Comparison of ENCODE assay signal across 8 mouse cellular contexts in genomic region chr19:29501507-29501906, GRCm38 (mm10). TPM values are rescaled to one million over a fixed set of nuclear protein-coding genes. Genes with fewer than 3 reads are reported as not detected.
A peak's percentile ranks its signal among the peaks of the same experiment; 100 is the strongest.
DNase-seq lines count a peak whose midpoint lies in the region; ATAC-seq and TF ChIP-seq lines count a peak whose summit lies in the region.

No protein-coding gene starts in this region.

- 13% methylated on average over 6 of the region's 6 CpGs for WGBS in forebrain, embryonic 10.5 days
- 9% methylated on average over 6 of the region's 6 CpGs for WGBS in heart, postnatal 0 days
- WGBS in liver, embryonic 16.5 days (ENCODE audit: insufficient replicate concordance): 8% methylated on average over 6 of the region's 6 CpGs
- 14% methylated on average over 6 of the region's 6 CpGs for WGBS in neural tube, embryonic 12.5 days
- 11% methylated on average over 6 of the region's 6 CpGs for WGBS in stomach, postnatal 0 days

- peak overlapping the region; percentile 56 for H3K4me2 ChIP-seq in heart, postnatal 0 days (ENCODE audit: low read depth, low read length)
- H3K4me2 ChIP-seq in liver, embryonic 16.5 days (ENCODE audit: low read depth, low read length): peak overlapping the region; percentile 60
- H3K4me2 ChIP-seq in neural tube, embryonic 12.5 days (replicated peaks): peak overlapping the region; percentile 38
- H3K4me2 ChIP-seq in stomach, postnatal 0 days (replicated peaks; ENCODE audit: low read depth): peak overlapping the region; percentile 50

- H3K4me3 ChIP-seq in brown adipose tissue, adult 24 weeks (ENCODE audit: insufficient read depth, low read depth, low read length): peak overlapping the region; percentile 36
- H3K4me3 ChIP-seq in forebrain, embryonic 10.5 days: peak overlapping the region; percentile 30; the same call in 1 of the 2 replicates
- H3K4me3 ChIP-seq in heart, postnatal 0 days (ENCODE audit: low read depth, low read length): peak overlapping the region; percentile 40
- H3K4me3 ChIP-seq in liver, embryonic 16.5 days (ENCODE audit: low read depth, low read length): peak overlapping the region; percentile 49
- H3K4me3 ChIP-seq in neural tube, embryonic 12.5 days: no peak overlapping the region
- H3K4me3 ChIP-seq in stomach, postnatal 0 days (ENCODE audit: low read depth, low read length): peak overlapping the region; percentile 33

- H3K36me3 ChIP-seq in forebrain, embryonic 10.5 days (replicated peaks): no peaks in the 10 kb centered on the region
- no peaks in the 10 kb centered on the region for H3K36me3 ChIP-seq in heart, postnatal 0 days (replicated peaks; ENCODE audit: control insufficient read depth, insufficient read depth, low read length)
- no peaks in the 10 kb centered on the region for H3K36me3 ChIP-seq in liver, embryonic 16.5 days (ENCODE audit: control insufficient read depth, insufficient read depth)
- no peaks in the 10 kb centered on the region for H3K36me3 ChIP-seq in neural tube, embryonic 12.5 days
- H3K36me3 ChIP-seq in stomach, postnatal 0 days (ENCODE audit: control insufficient read depth, insufficient read depth, low read length): no peaks in the 10 kb centered on the region

- H3K27ac ChIP-seq in brown adipose tissue, adult 24 weeks (replicated peaks; ENCODE audit: low read depth, low read length): peak overlapping the region; percentile 80
- H3K27ac ChIP-seq in forebrain, embryonic 10.5 days: peak overlapping the region; percentile 72; the same call in 1 of the 2 replicates
- 0 out of 2 replicates have a peak overlapping the region, but pooled peaks have one; percentile 40 for H3K27ac ChIP-seq in heart, postnatal 0 days (ENCODE audit: low read depth)
- no peak overlapping the region for H3K27ac ChIP-seq in liver, embryonic 16.5 days (ENCODE audit: low read length)
- H3K27ac ChIP-seq in neural tube, embryonic 12.5 days: no peak overlapping the region
- H3K27ac ChIP-seq in stomach, postnatal 0 days (replicated peaks): no peak overlapping the region

- peaks cover 12% of the 10 kb centered on the region for H3K4me1 ChIP-seq in brown adipose tissue, adult 24 weeks (ENCODE audit: control insufficient read depth, insufficient read depth, insufficient read length, low read length)
- peaks cover 5% of the 10 kb centered on the region; the same call in 1 of the 2 replicates for H3K4me1 ChIP-seq in forebrain, embryonic 10.5 days
- no peaks in the 10 kb centered on the region for H3K4me1 ChIP-seq in heart, postnatal 0 days (ENCODE audit: control insufficient read depth, insufficient read depth)
- peaks cover 30% of the 10 kb centered on the region for H3K4me1 ChIP-seq in liver, embryonic 16.5 days (ENCODE audit: control insufficient read depth, low read depth, low read length)
- H3K4me1 ChIP-seq in neural tube, embryonic 12.5 days: no peaks in the 10 kb centered on the region
- H3K4me1 ChIP-seq in stomach, postnatal 0 days (replicated peaks; ENCODE audit: control insufficient read depth, insufficient read depth): no peaks in the 10 kb centered on the region

- H3K27me3 ChIP-seq in forebrain, embryonic 10.5 days (ENCODE audit: poor library complexity, severe bottlenecking): no peaks in the 10 kb centered on the region
- H3K27me3 ChIP-seq in heart, postnatal 0 days (ENCODE audit: control insufficient read depth, insufficient read depth, low read length): no peaks in the 10 kb centered on the region
- H3K27me3 ChIP-seq in liver, embryonic 16.5 days (ENCODE audit: control insufficient read depth, insufficient read depth, low read depth, low read length): no peaks in the 10 kb centered on the region
- no peaks in the 10 kb centered on the region for H3K27me3 ChIP-seq in neural tube, embryonic 12.5 days (replicated peaks)
- H3K27me3 ChIP-seq in stomach, postnatal 0 days (ENCODE audit: control insufficient read depth, insufficient read depth, low read length): no peaks in the 10 kb centered on the region

- peak; percentile 65 for DNase-seq in forebrain, embryonic 10.5 days (ENCODE audit: extremely low spot score, low spot score)
- DNase-seq in heart, postnatal 0 days (ENCODE audit: low spot score): peak; percentile 86
- DNase-seq in kidney, postnatal 36 days: peak; percentile 85 to 94
- DNase-seq in stomach, postnatal 0 days (ENCODE audit: low spot score): peak; percentile 87

- no peaks in the 10 kb centered on the region for H3K9me3 ChIP-seq in forebrain, embryonic 10.5 days
- H3K9me3 ChIP-seq in heart, postnatal 0 days (replicated peaks; ENCODE audit: control insufficient read depth, low read length): no peaks in the 10 kb centered on the region
- H3K9me3 ChIP-seq in liver, embryonic 16.5 days (replicated peaks; ENCODE audit: control insufficient read depth, low read length): no peaks in the 10 kb centered on the region
- H3K9me3 ChIP-seq in neural tube, embryonic 12.5 days: no peaks in the 10 kb centered on the region
- no peaks in the 10 kb centered on the region for H3K9me3 ChIP-seq in stomach, postnatal 0 days (ENCODE audit: control insufficient read depth, low read length)

- no peak for TF ChIP-seq EP300 in heart, postnatal 0 days (IDR thresholded peaks at IDR 0.05; ENCODE audit: low read depth)
- TF ChIP-seq EP300 in stomach, postnatal 0 days (optimal IDR thresholded peaks at IDR 0.05): no peak

- TF ChIP-seq CTCF in heart, postnatal 0 days (IDR thresholded peaks at IDR 0.05; ENCODE audit: low read depth): peak; percentile 88
- peak; percentile 87 for TF ChIP-seq CTCF in stomach, postnatal 0 days (IDR thresholded peaks at IDR 0.05; ENCODE audit: low read depth)

- peak overlapping the region; percentile 48; the same call in 1 of the 2 replicates for H3K9ac ChIP-seq in heart, postnatal 0 days (replicated peaks; ENCODE audit: low read depth, low read length)
- peak overlapping the region; percentile 33; the same call in 1 of the 2 replicates for H3K9ac ChIP-seq in liver, embryonic 16.5 days (ENCODE audit: low read depth, low read length)
- H3K9ac ChIP-seq in neural tube, embryonic 12.5 days: no peak overlapping the region
- H3K9ac ChIP-seq in stomach, postnatal 0 days (ENCODE audit: low read length): no peak overlapping the region

- peak; percentile 88 for ATAC-seq in CD4-positive, CD25-positive, alpha-beta regulatory T cell, adult 4 months
- peak; percentile 80; the same call in 1 of the 2 replicates for ATAC-seq in heart, postnatal 0 days (ENCODE audit: insufficient read depth, low read depth)
- no peak; the same call in 1 of the 2 replicates for ATAC-seq in liver, embryonic 16.5 days (ENCODE audit: low read depth)
- ATAC-seq in neural tube, embryonic 12.5 days (ENCODE audit: low FRiP score, low read depth): no peak
- peak; percentile 60; the same call in 1 of the 2 replicates for ATAC-seq in stomach, postnatal 0 days (ENCODE audit: low FRiP score, low TSS enrichment)

RNA-seq across cellular contexts. Expression of gene Ric1, which starts 20.6 kb away (rescaled TPM):
- 10 to 100 TPM in 1 of 2 experiments, 1 to 10 TPM in 1; 6.3 to 12.6 TPM for polyA plus RNA-seq in CD4-positive, CD25-positive, alpha-beta regulatory T cell, adult 4 months (2017; shearing (Covaris generic))
- 21.6 and 23.3 TPM in 2 replicates for polyA plus RNA-seq in brown adipose tissue, adult 24 weeks (2012; ENCODE audit: insufficient read depth, insufficient read length, missing spikeins)
- 11.7 and 11.9 TPM in 2 replicates for polyA plus RNA-seq in forebrain, embryonic 10.5 days (2016; fragmentation: Nextera tagmentation; extraction: Ambion mirVana)
- total RNA-seq in heart, postnatal 0 days (2014; rRNA removed; ENCODE audit: low replicate concordance): 24.5 and 29.9 TPM in 2 replicates
- polyA plus RNA-seq in heart, postnatal 0 days (2015; fragmentation: Nextera tagmentation; extraction: Ambion mirVana): 6.0 TPM in 2 replicates
- 3.2 and 3.6 TPM in 2 replicates for polyA plus RNA-seq in liver, embryonic 16.5 days (2015; fragmentation: Nextera tagmentation; extraction: Ambion mirVana)
- polyA plus RNA-seq in neural tube, embryonic 12.5 days (2016; fragmentation: Nextera tagmentation; extraction: Ambion mirVana): 15.1 and 15.6 TPM in 2 replicates
- polyA plus RNA-seq in stomach, postnatal 0 days (2015; fragmentation: Nextera tagmentation; extraction: Ambion mirVana): 7.4 and 7.6 TPM in 2 replicates

Comparison
In these comparisons a context has a peak if more than half of its experiments do, and no peak if none do; other contexts are left out.
1. ATAC-seq: peak in CD4-positive, CD25-positive, alpha-beta regulatory T cell, adult 4 months (single experiment), heart, postnatal 0 days (single experiment) and stomach, postnatal 0 days (single experiment); none in liver, embryonic 16.5 days (single experiment) and neural tube, embryonic 12.5 days (single experiment).
2. H3K27ac ChIP-seq: peak in brown adipose tissue, adult 24 weeks (single experiment), forebrain, embryonic 10.5 days (single experiment) and heart, postnatal 0 days (single experiment); none in liver, embryonic 16.5 days (single experiment), neural tube, embryonic 12.5 days (single experiment) and stomach, postnatal 0 days (single experiment).
3. H3K9ac ChIP-seq: peak in heart, postnatal 0 days (single experiment) and liver, embryonic 16.5 days (single experiment); none in neural tube, embryonic 12.5 days (single experiment) and stomach, postnatal 0 days (single experiment).
4. Peak in every context shown above with its lines, with median percentiles within 50 percentile points of each other: DNase-seq and H3K4me2 ChIP-seq.